Mouse (Mus musculus): ENCODE measurements around the gene Edem1. TPM values are rescaled to one million over a fixed set of nuclear protein-coding genes. Genes with fewer than 3 reads are reported as not detected.

The Edem1 gene
- polyA plus RNA-seq, 1 experiment = 11.1 TPM

DNA sequence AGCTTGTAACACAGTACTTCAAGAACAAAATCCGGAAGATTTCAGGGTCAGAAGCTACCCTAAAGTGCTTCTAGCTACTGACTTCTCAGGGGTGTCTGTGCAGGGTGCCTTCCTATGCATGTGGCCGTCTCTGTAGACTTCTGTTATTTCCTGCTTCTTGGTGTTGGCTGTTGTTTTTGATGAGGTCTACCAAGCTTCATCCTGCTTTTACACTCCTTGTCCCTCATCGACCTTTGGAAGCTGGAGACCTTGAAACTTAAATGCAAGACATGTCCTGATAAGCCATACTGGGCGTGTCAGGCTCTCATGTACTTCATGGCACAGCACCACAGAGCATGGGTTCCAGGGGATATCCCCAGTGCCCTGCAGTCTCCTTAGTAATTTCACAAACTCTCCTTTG, 9.5 kb downstream of the Edem1 start:
- H3ac ChIP-seq (ENCODE audit: control insufficient read depth, insufficient read length, low read depth) = no peak overlapping the region
- H3K4me3 ChIP-seq (ENCODE audit: insufficient read depth, poor library complexity, severe bottlenecking) = no peak overlapping the region
- peaks cover 23% of the 10 kb centered on the region for H3K36me3 ChIP-seq (ENCODE audit: control insufficient read depth, insufficient read depth)
- H3K79me2 ChIP-seq (ENCODE audit: control insufficient read depth, insufficient read depth) = peaks cover 28% of the 10 kb centered on the region
- TF ChIP-seq USF1 (IDR thresholded peaks at IDR 0.05; ENCODE audit: low read depth) (no peak), MYOG (IDR thresholded peaks at IDR 0.05; ENCODE audit: control insufficient read depth, extremely low read depth, insufficient read length) (no peak), CTCF (IDR thresholded peaks at IDR 0.05; ENCODE audit: control insufficient read depth, insufficient read depth, insufficient read length) (no peak), MYOD1 (IDR thresholded peaks at IDR 0.05; ENCODE audit: control insufficient read depth, insufficient read length, low read depth) (no peak), MAX (IDR thresholded peaks at IDR 0.05) (no peak), FOSL1 (IDR thresholded peaks at IDR 0.05; ENCODE audit: insufficient read depth, low read length, poor library complexity, severe bottlenecking) (no peak), CEBPB (IDR thresholded peaks at IDR 0.05; ENCODE audit: low read depth) (no peak)
- H3K27me3 ChIP-seq (ENCODE audit: control insufficient read depth, insufficient read depth, insufficient read length) = no peaks in the 10 kb centered on the region
- peaks cover 9% of the 10 kb centered on the region for H3K79me3 ChIP-seq (ENCODE audit: low read depth)

DNA sequence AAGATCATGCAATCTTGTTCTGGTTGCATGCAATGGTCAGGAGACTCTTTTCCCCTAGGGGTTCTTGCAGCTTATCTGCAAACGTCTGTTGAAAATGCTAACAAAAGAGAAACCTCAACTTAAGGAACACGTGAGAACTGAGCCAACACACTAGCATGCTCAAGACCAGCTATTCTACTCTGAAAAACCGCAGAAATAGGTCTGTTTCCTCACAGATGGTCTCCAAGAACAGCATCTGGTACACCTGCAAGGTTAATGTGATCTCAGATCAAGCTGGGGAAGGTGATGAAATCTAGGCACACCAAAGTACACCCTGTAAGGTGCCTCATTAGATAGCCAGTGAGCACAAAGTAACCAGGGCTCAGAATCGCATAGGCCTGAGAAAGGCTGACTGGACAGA, 11.0 kb downstream of the Edem1 start:
- no peak overlapping the region for H3ac ChIP-seq (ENCODE audit: control insufficient read depth, insufficient read length, low read depth)
- peaks cover 26% of the 10 kb centered on the region for H3K36me3 ChIP-seq (ENCODE audit: control insufficient read depth, insufficient read depth)

DNA sequence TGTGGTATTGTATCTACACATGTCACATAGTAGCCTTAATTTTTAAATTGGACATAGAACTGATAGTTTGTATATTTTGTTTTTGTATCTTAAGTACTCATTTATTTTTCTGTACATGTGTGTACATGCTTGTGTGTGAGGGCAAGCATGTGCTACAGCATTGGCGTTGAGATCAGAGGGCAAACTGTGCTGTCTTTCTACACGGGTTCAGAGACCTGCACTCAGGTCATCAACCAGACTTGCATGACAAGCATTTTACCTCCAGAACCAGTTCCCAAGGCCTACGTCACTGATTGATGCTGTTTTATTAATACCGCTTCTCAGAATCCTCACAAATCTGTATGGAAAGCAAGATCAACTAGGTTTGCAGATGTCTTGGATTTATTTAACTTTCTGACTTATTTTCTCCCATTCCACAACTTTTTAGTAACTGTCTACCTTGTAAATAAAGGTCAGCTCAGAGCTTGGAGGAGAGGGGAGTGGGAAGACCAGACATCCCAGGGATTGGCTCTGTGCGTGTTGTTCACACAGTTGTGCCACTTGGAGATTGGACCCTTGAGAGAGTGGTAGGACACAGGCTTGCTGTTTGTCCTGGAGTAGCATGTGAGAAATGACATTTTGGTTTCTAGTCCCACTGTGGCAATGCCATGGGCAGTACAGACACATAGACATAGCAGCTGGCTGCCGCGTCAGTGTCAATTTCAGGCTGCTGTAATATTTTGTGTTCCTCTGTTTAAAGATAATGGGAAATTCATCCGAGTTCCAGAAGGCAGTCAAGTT, 12.6 kb downstream of the Edem1 start:
- H3K79me3 ChIP-seq (ENCODE audit: low read depth) = no peaks in the 10 kb centered on the region
- H3K4me3 ChIP-seq (ENCODE audit: insufficient read depth, poor library complexity, severe bottlenecking) = no peak overlapping the region
- H3K36me3 ChIP-seq (ENCODE audit: control insufficient read depth, insufficient read depth) = peaks cover 36% of the 10 kb centered on the region
- no peaks in the 10 kb centered on the region for H3K27me3 ChIP-seq (ENCODE audit: control insufficient read depth, insufficient read depth, insufficient read length)
- H3K79me2 ChIP-seq (ENCODE audit: control insufficient read depth, insufficient read depth) = no peaks in the 10 kb centered on the region
- no peak overlapping the region for H3ac ChIP-seq (ENCODE audit: control insufficient read depth, insufficient read length, low read depth)
- TF ChIP-seq MAX (IDR thresholded peaks at IDR 0.05) (no peak), CTCF (IDR thresholded peaks at IDR 0.05; ENCODE audit: control insufficient read depth, insufficient read depth, insufficient read length) (no peak), FOSL1 (IDR thresholded peaks at IDR 0.05; ENCODE audit: insufficient read depth, low read length, poor library complexity, severe bottlenecking) (no peak), MYOG (IDR thresholded peaks at IDR 0.05; ENCODE audit: control insufficient read depth, extremely low read depth, insufficient read length) (no peak)

More for the DNA sequence above, 11.0 kb downstream of the Edem1 start:
- peaks cover 13% of the 10 kb centered on the region for H3K79me2 ChIP-seq (ENCODE audit: control insufficient read depth, insufficient read depth)
- peaks cover 2% of the 10 kb centered on the region for H3K79me3 ChIP-seq (ENCODE audit: low read depth)
- H3K27me3 ChIP-seq (ENCODE audit: control insufficient read depth, insufficient read depth, insufficient read length) = no peaks in the 10 kb centered on the region
- TF ChIP-seq CTCF (IDR thresholded peaks at IDR 0.05; ENCODE audit: control insufficient read depth, insufficient read depth, insufficient read length) (no peak), FOSL1 (IDR thresholded peaks at IDR 0.05; ENCODE audit: insufficient read depth, low read length, poor library complexity, severe bottlenecking) (no peak), MAX (IDR thresholded peaks at IDR 0.05) (no peak), CEBPB (IDR thresholded peaks at IDR 0.05; ENCODE audit: low read depth) (no peak), MYOD1 (IDR thresholded peaks at IDR 0.05; ENCODE audit: control insufficient read depth, insufficient read length, low read depth) (no peak), USF1 (IDR thresholded peaks at IDR 0.05; ENCODE audit: low read depth) (no peak), MYOG (IDR thresholded peaks at IDR 0.05; ENCODE audit: control insufficient read depth, extremely low read depth, insufficient read length) (no peak)
- H3K4me3 ChIP-seq (ENCODE audit: insufficient read depth, poor library complexity, severe bottlenecking) = no peak overlapping the region

DNA sequence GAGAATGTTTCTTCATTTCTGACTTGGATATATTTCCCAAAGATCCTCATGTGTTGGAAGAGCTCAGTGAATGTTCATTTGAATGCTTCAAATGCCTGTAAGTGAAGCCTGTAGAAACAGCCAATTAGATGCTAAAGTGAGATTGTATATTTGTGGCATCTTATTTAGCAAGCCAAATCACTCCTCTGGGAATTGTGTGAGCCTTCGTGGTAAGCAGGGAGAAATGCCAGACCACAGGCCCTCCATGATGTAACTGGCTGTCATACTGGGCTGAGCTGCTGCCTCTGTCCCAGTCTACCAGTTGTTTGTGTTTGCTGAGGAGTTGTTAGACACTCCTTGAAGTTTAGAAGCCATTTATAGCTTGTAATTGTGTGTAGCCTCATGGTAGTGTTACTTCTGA, 15.2 kb downstream of the Edem1 start:
- no peak overlapping the region for H3K4me3 ChIP-seq (ENCODE audit: insufficient read depth, poor library complexity, severe bottlenecking)
- no peaks in the 10 kb centered on the region for H3K79me2 ChIP-seq (ENCODE audit: control insufficient read depth, insufficient read depth)
- no peak overlapping the region for H3ac ChIP-seq (ENCODE audit: control insufficient read depth, insufficient read length, low read depth)
- no peaks in the 10 kb centered on the region for H3K27me3 ChIP-seq (ENCODE audit: control insufficient read depth, insufficient read depth, insufficient read length)
- H3K79me3 ChIP-seq (ENCODE audit: low read depth) = no peaks in the 10 kb centered on the region
- peaks cover 21% of the 10 kb centered on the region for H3K36me3 ChIP-seq (ENCODE audit: control insufficient read depth, insufficient read depth)
- peak; percentile 21 for TF ChIP-seq MYOD1 (IDR thresholded peaks at IDR 0.05; ENCODE audit: control insufficient read depth, insufficient read length, low read depth)
- TF ChIP-seq FOSL1 (IDR thresholded peaks at IDR 0.05; ENCODE audit: insufficient read depth, low read length, poor library complexity, severe bottlenecking) = no peak
- no peak for TF ChIP-seq USF1 (IDR thresholded peaks at IDR 0.05; ENCODE audit: low read depth)
- TF ChIP-seq MAX (IDR thresholded peaks at IDR 0.05) = no peak
- peak; percentile 84 for TF ChIP-seq CEBPB (IDR thresholded peaks at IDR 0.05; ENCODE audit: low read depth)
- TF ChIP-seq CTCF (IDR thresholded peaks at IDR 0.05; ENCODE audit: control insufficient read depth, insufficient read depth, insufficient read length) = no peak

DNA sequence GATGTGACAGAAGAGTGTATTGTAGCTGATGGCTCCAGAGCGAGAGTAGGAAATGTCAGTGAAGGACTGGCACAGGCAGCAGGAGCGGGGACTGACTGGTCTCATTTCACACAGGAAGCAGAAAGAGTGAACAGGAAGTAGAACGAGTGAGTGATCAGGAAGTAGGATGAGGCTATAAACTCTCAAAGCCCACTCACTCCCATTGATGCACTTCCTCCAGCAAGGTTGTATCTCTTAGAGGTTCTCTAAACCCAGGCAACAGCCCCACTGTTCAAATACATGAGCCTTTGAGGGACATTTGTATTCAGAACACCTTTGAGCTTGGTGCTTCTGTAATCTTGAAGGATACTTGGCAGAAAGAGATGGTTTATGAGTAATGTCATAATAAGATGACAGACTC, 15.7 kb downstream of the Edem1 start:
- Histone ChIP-seq H3K79me3 (ENCODE audit: low read depth) (no peaks in the 10 kb centered on the region), H3K36me3 (ENCODE audit: control insufficient read depth, insufficient read depth) (peaks cover 20% of the 10 kb centered on the region), H3ac (ENCODE audit: control insufficient read depth, insufficient read length, low read depth) (no peak overlapping the region), H3K4me3 (ENCODE audit: insufficient read depth, poor library complexity, severe bottlenecking) (no peak overlapping the region), H3K79me2 (ENCODE audit: control insufficient read depth, insufficient read depth) (no peaks in the 10 kb centered on the region), H3K27me3 (ENCODE audit: control insufficient read depth, insufficient read depth, insufficient read length) (no peaks in the 10 kb centered on the region)
- TF ChIP-seq CEBPB (IDR thresholded peaks at IDR 0.05; ENCODE audit: low read depth) (no peak), FOSL1 (IDR thresholded peaks at IDR 0.05; ENCODE audit: insufficient read depth, low read length, poor library complexity, severe bottlenecking) (no peak), CTCF (IDR thresholded peaks at IDR 0.05; ENCODE audit: control insufficient read depth, insufficient read depth, insufficient read length) (no peak), MAX (IDR thresholded peaks at IDR 0.05) (no peak), MYOD1 (IDR thresholded peaks at IDR 0.05; ENCODE audit: control insufficient read depth, insufficient read length, low read depth) (no peak), MYOG (IDR thresholded peaks at IDR 0.05; ENCODE audit: control insufficient read depth, extremely low read depth, insufficient read length) (no peak), USF1 (IDR thresholded peaks at IDR 0.05; ENCODE audit: low read depth) (no peak)
